Mouse (Mus musculus) testis, adult 2 months (tissue): ENCODE data around the gene Neu4. TPM values are rescaled to one million over a fixed set of nuclear protein-coding genes. Genes with fewer than 3 reads are reported as not detected.
"Not testable (repeated sequence)": the region's sequence is repeated elsewhere in the genome, so short reads cannot be mapped to it uniquely, and the experiment has no call there.

Experiments used
- H3K27ac ChIP-seq: fragments of 200-500 bp; 2 replicates; pipeline ENCODE4 v1.5.1; 2012; ENCODE audit warnings: low read depth, low read length; ENCODE audit not compliant: control insufficient read depth, insufficient read depth
- H3K27me3 ChIP-seq: fragments of 200-500 bp; 2 replicates; pipeline ENCODE4 v1.6.1; 2012; ENCODE audit warnings: mild to moderate bottlenecking, low read length, moderate library complexity; ENCODE audit not compliant: control insufficient read depth, insufficient read depth
- H3K36me3 ChIP-seq: fragments of 200-500 bp; 2 replicates; pipeline ENCODE4 v1.6.1; 2012; ENCODE audit warnings: mild to moderate bottlenecking, low read length; ENCODE audit not compliant: control insufficient read depth, insufficient read depth
- H3K4me1 ChIP-seq: fragments of 200-500 bp; 2 replicates; pipeline ENCODE4 v1.6.1; 2012; ENCODE audit warnings: low read length; ENCODE audit not compliant: control insufficient read depth, insufficient read depth
- H3K4me3 ChIP-seq: fragments of 200-500 bp; 2 replicates; pipeline ENCODE4 v1.5.1; 2012; ENCODE audit warnings: low read depth, mild to moderate bottlenecking, low read length, moderate library complexity, mixed read lengths; ENCODE audit not compliant: control insufficient read depth
- CTCF ChIP-seq: fragments of 200-500 bp; IDR thresholded peaks from 2 replicates; pipeline ENCODE4 v1.5.1; 2012; ENCODE audit warnings: low read depth, mild to moderate bottlenecking, inconsistent platforms, low read length, moderate library complexity; ENCODE audit not compliant: control insufficient read depth, insufficient read depth, insufficient replicate concordance
- POLR2A ChIP-seq: fragments of 200-500 bp; IDR thresholded peaks from 2 replicates; pipeline ENCODE4 v1.6.1; 2012; ENCODE audit warnings: low read depth, mild to moderate bottlenecking, inconsistent platforms, low read length, moderate library complexity; ENCODE audit not compliant: control insufficient read depth
- polyA plus RNA-seq: library from polyadenylated mRNA; depleted of rRNA; stranded (reverse); fragments of >200 nt; gene quantifications from 2 replicates; pipeline ENCODE4 v1.2.3, GENCODE M21; 2012; rRNA removed

Gene Neu4
- not detected in 2 replicates for polyA plus RNA-seq

DNA sequence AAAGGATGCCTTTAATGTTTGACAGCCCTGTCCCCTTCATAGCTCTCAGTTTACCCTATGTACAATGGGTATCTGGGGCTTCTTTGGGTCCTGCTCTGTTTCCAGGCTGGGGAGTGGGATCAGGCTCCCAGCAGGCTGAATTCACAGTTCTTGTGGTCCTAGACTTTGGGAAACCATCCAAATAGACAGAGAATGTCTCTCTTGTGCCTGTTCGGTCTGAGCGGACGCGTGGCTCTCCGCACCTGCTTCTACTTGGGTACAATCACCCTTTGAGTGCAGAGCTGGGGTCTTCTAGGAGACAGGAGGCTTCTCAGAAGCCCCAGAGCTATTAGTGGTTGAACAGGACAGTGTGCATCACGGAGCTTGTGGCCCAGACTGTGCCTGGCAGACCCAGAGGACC lies at the start of gene Neu4:
TSS of gene Neu4 (plus strand) at position 301 of the 400 bp plus-strand sequence.
- no peak within 1 kb of the TSS for H3K27ac ChIP-seq
- no peaks in the 10 kb centered on the region for H3K36me3 ChIP-seq
- no peak within 1 kb of the TSS for H3K4me3 ChIP-seq
- H3K4me1 ChIP-seq, result no peaks in the 10 kb centered on the region
- no peaks in the 10 kb centered on the region for H3K27me3 ChIP-seq
- TF ChIP-seq POLR2A (no peak), CTCF (no peak)

DNA sequence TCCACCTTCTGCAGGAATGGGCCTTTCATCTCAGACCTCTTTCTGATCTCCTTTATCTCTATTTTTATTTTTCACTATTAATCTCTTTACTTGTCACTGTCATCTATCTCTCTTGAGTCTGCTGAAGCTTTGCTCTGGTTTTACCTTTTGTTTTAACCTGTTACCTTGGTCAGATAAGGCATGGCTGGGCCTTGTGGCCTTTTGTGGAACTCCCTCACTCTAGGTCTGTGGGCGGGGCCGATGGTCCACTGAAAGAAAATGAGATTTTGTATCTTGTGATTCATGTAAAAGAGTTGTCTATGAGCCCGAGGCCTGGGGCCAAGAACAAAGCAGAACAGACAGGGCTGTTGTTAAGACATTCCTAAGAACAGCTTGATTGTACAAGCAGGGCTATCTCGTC lies 49.5 kb upstream of the Neu4 start:
- not testable (repeated sequence) for H3K36me3 ChIP-seq, H3K27me3 ChIP-seq, H3K4me3 ChIP-seq, H3K4me1 ChIP-seq, H3K27ac ChIP-seq

DNA sequence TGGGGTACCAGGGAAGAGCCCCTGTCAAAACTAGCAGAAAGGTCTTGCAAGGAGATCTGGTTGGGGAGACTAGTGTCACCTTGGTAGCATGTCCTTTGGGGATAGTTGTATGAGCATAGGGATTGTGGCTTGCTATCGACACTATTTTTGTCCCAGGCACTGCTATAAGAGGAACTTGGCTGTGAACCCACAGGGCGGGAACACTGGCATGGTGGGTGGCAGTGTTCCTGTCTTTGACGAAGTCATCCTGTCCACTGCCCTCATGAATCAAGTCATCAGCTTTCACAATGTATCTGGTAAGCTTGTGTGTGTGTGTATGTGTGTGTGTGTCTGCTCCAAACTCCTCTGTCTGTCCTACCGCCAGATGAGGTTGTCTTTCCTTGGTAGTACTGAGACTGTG lies 44.5 kb upstream of the Neu4 start:
- not testable (repeated sequence) for H3K4me3 ChIP-seq

DNA sequence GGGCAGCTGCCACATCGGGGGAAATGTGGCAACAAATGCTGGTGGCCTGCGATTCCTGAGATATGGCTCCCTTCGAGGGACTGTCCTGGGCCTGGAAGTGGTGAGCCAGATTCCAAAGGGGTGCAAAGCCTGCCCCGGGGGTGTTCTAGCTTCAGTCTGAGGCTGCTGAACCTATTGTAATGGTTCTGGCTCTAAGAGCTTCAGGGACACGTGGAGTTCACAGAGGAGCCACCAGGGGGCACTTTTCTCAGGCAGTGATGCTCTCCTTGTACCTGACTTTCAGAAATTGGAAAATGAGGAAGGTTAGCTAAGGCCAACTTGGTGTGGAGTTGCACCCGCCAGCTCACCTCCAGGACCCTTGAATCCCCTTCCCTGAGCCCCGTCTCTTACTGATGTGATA lies 42.0 kb upstream of the Neu4 start:
- not testable (repeated sequence) for H3K27me3 ChIP-seq, H3K4me1 ChIP-seq, H3K36me3 ChIP-seq, H3K4me3 ChIP-seq, H3K27ac ChIP-seq

More for the DNA sequence above, 44.5 kb upstream of the Neu4 start:
- H3K27me3 ChIP-seq, H3K27ac ChIP-seq, H3K36me3 ChIP-seq, H3K4me1 ChIP-seq: not testable (repeated sequence)

DNA sequence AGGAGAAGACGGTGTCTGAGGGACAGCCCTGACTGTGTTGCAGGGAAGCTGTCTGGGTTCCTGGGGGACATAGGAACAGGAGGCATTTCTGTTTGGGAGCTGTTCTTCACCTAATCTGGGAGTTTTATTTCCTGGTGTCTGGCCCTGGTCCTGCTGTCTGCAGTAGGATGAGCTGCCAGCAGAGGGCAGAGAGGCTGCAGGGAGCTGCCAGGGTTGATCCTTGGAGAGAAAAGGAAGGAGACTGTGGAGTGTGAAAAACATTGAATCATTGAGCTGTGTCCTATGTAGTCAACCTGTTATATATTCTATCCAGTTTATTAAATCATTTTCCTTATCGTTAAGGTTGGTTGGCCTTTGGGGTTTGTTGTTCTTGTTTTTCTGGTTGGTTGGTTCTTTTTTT lies 39.3 kb upstream of the Neu4 start:
- H3K4me3 ChIP-seq, H3K27me3 ChIP-seq, H3K4me1 ChIP-seq, H3K27ac ChIP-seq, H3K36me3 ChIP-seq: not testable (repeated sequence)

DNA sequence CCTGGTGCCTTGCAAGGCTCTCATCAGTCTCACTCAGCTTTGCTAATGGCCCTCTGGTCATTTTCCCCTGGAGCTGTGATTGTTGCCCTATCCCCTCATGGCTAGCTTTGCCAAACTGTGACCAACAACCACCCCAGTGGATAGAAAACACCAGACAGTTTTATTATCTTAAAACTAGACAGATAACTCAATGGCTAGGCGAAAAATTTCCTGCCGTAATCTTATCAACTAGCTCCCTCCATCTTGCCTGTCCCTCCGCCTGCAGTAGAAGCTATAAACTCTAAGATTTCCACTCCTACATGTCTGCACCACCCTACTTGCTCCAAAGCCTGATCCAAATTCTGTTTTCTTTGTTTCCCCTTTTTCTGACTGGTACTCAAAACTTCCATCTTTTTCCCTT lies 34.1 kb upstream of the Neu4 start:
- H3K36me3 ChIP-seq, result no peaks in the 10 kb centered on the region
- no peak for TF ChIP-seq CTCF
- no peak for TF ChIP-seq POLR2A
- no peak overlapping the region for H3K4me3 ChIP-seq
- H3K27ac ChIP-seq, result no peak overlapping the region
- H3K27me3 ChIP-seq, result no peaks in the 10 kb centered on the region
- H3K4me1 ChIP-seq, result no peaks in the 10 kb centered on the region

DNA sequence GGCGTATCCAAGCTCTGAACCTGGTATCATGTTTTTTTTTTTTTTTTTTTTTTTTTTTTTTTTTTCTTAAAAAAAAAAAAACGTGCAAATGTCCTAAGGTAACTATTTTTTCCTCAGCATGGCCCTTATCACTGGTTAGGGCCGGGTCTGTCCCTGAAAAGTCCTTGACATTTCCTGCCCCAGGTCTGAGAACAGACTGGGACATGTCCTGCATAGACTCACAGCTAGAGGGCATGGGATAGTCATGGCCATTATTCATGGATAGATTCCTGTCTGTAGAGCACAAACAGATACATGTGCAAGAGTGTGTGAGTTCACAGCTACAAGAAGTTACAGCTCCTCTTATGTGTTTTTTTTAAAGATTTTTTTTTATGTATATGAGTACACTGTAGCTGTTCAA lies 31.5 kb upstream of the Neu4 start:
- TF ChIP-seq POLR2A, result no peak
- no peak for TF ChIP-seq CTCF
- H3K36me3 ChIP-seq, result no peaks in the 10 kb centered on the region
- H3K4me1 ChIP-seq, result no peaks in the 10 kb centered on the region
- no peak overlapping the region for H3K27ac ChIP-seq
- no peak overlapping the region for H3K4me3 ChIP-seq
- no peaks in the 10 kb centered on the region for H3K27me3 ChIP-seq

DNA sequence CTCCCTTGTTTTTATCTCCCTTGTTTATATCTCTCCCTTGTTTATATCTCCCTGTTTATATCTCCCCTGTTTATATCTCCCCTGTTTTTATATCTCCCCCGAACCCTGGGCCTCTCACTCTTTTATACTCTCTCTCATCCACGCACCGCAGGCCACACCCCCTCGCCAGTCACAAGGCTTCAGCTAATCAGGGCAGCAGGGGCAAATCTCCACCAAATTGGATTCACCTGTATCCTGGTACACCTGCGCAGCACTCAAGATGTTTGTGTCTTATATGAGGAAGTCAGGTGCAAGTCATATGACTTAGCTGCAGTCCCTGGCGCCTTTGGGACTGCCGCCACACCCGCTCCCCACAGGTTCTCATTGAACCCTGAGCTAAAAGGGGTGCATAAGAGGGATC lies 30.0 kb upstream of the Neu4 start, which contains the start of gene Gal3st2c:
TSS of gene Gal3st2c (plus strand) at position 301 of the 400 bp plus-strand sequence.
- H3K27ac ChIP-seq, H3K27me3 ChIP-seq, H3K36me3 ChIP-seq, H3K4me1 ChIP-seq, H3K4me3 ChIP-seq: not testable (repeated sequence)

DNA sequence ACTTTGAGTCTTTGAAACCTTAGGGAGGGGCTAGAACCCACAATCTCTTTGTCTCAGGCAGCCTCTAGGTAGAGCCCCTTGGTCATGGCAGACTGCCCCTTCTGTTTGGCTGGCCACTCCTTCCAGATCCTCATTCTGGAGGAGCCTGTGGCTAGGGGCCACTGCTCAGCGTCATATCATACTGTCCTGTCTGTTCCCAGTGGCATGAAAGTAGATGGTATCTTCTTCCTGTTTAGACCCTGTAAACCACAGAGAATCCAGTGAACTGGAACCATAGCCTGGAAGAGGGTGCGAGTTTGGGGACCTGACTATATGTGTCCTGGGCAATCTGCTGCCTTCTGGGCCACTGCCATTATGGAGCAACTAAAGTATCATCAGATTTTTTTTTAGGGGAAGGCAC lies 29.2 kb upstream of the Neu4 start:
- H3K27ac ChIP-seq, H3K4me1 ChIP-seq, H3K4me3 ChIP-seq, H3K36me3 ChIP-seq, H3K27me3 ChIP-seq: not testable (repeated sequence)

DNA sequence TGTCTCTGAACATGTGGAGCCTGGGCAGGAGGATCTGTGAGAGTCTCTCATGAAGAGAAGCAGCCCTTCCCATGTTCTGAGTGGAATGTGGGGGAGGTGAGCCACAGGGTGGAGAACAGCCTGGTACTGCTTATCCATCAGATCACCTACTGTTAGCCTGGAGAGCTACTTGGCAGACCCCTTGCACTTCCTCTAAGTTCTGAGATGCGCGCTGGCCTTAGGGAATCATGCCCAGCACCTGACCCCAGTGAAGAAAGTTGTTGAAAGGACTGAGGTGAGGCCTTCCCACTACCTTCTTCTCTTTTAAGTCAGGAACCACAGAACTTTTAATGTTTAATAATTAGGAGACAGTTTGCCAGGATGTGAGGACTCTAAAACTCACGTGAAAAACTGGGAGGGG lies 28.8 kb upstream of the Neu4 start:
- not testable (repeated sequence) for H3K27ac ChIP-seq, H3K4me3 ChIP-seq, H3K36me3 ChIP-seq, H3K27me3 ChIP-seq, H3K4me1 ChIP-seq
